Mouse (Mus musculus) heart, adult 2 months (tissue): ENCODE data around the gene Ttc37. TPM values are rescaled to one million over a fixed set of nuclear protein-coding genes. Genes with fewer than 3 reads are reported as not detected.

Experiments used
- DNase-seq, 2 experiments: peaks; one replicate each; pipeline ENCODE4 v3.0.0; 2021
- H3K27ac ChIP-seq: fragments of 200-600 bp; 2 replicates; pipeline ENCODE4 v1.8.1; 2022
- H3K27me3 ChIP-seq: fragments of 200-500 bp; 2 replicates; pipeline ENCODE4 v1.6.1; 2012; ENCODE audit warnings: mild to moderate bottlenecking, low read length, inconsistent platforms, mixed read lengths; ENCODE audit not compliant: control insufficient read depth, insufficient read depth
- H3K36me3 ChIP-seq: fragments of 200-500 bp; 2 replicates; pipeline ENCODE4 v1.6.1; 2012; ENCODE audit warnings: low read length, inconsistent platforms; ENCODE audit not compliant: control insufficient read depth, insufficient read depth
- H3K4me1 ChIP-seq: fragments of 200-500 bp; 2 replicates; pipeline ENCODE4 v1.6.1; 2011; ENCODE audit warnings: low read length; ENCODE audit not compliant: control insufficient read depth, insufficient read depth
- H3K4me3 ChIP-seq: fragments of 200-600 bp; 2 replicates; pipeline ENCODE4 v1.8.1; 2022
- H3K79me2 ChIP-seq: fragments of 200-500 bp; replicated peaks from 2 replicates; pipeline ENCODE4 v1.6.1; 2012; ENCODE audit warnings: mild to moderate bottlenecking, inconsistent platforms, low read length, moderate library complexity, mixed read lengths; ENCODE audit not compliant: control insufficient read depth, insufficient read depth
- H3K9ac ChIP-seq: fragments of 200-500 bp; 2 replicates; pipeline ENCODE4 v1.6.1; 2012; ENCODE audit warnings: low read depth, mild to moderate bottlenecking, control low read depth, inconsistent platforms, low read length, mixed read lengths
- CTCF ChIP-seq: fragments of 200-600 bp; IDR thresholded peaks from 2 replicates; pipeline ENCODE4 v1.8.1; 2022; ENCODE audit warnings: antibody characterized with exemption, mild to moderate bottlenecking, moderate library complexity
- EP300 ChIP-seq: fragments of 200-500 bp; IDR thresholded peaks from 2 replicates; pipeline ENCODE4 v1.6.1; 2011; ENCODE audit warnings: low read depth, low read length, control low read depth; ENCODE audit not compliant: insufficient read depth
- POLR2A ChIP-seq: fragments of 200-500 bp; IDR thresholded peaks from 2 replicates; pipeline ENCODE4 v1.6.1; 2011; ENCODE audit warnings: mild to moderate bottlenecking, low read depth, low read length, control low read depth; ENCODE audit not compliant: insufficient read depth
- WGBS: fragments of 180-500 bp; shearing (Covaris S2); methylation state at CpG from one replicate; pipeline ENCODE4 v1.1.7; 2018; 5-methylcytosine and 5-hydroxymethylcytosine counted together
- intact Hi-C: fragments of 180-260 bp; cut with DNase I; formaldehyde crosslinking; loops from one replicate; pipeline ENCODE4 v1.15.1; 2025
- polyA plus RNA-seq: library from polyadenylated mRNA; depleted of rRNA; stranded (reverse); fragments of >200 nt; gene quantifications from 2 replicates; pipeline ENCODE4 v1.2.3, GENCODE M21; 2012
- total RNA-seq, 2 experiments: library from RNA; stranded (reverse); gene quantifications; 2 replicates each; pipeline ENCODE4 v1.2.3; 2021

Gene Ttc37
- total and polyA plus RNA-seq, 3 experiments, result 5.0 to 11.1 (median 10.3) TPM

DNA sequence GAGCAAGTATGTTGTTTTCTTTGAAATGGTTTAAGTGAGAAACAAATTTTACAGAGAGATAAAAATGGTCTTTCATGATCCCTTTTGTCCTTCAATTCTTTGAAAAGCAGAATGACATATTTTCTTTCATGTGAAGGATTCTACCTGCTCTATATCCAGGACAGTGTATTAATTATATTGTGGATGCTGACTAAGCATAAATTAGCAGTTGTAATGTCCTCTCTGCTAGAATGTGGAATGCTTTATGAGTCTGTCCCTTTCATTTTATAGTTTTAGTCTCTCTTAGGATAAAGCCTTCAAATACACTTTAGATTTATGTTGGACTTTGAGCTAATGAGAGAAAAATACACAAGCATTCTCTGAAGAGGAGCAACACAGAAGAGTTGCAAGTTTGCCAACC, 75.8 kb downstream of the Ttc37 start:
- intact Hi-C loops, result no loop called here

GRCm38 (mm10) chr13:76178700-76179099, 80.2 kb downstream of the Ttc37 start:
- Histone ChIP-seq H3K36me3 (no peaks in the 10 kb centered on the region; the same call in none of the 2 replicates), H3K4me1 (no peaks in the 10 kb centered on the region), H3K4me3 (no peak overlapping the region), H3K79me2 (no peaks in the 10 kb centered on the region), H3K27me3 (no peaks in the 10 kb centered on the region), H3K27ac (no peak overlapping the region), H3K9ac (no peak overlapping the region)
- WGBS, result 94% methylated on average over 5 of the region's 5 CpGs
- DNase-seq, result no peak
- TF ChIP-seq POLR2A (no peak), EP300 (no peak), CTCF (no peak)
- intact Hi-C loops, result no loop called here

More for the DNA sequence above, 75.8 kb downstream of the Ttc37 start:
- Histone ChIP-seq H3K27ac (no peak overlapping the region), H3K4me3 (no peak overlapping the region), H3K79me2 (no peaks in the 10 kb centered on the region), H3K9ac (no peak overlapping the region), H3K36me3 (no peaks in the 10 kb centered on the region; the same call in 1 of the 2 replicates), H3K4me1 (no peaks in the 10 kb centered on the region), H3K27me3 (no peaks in the 10 kb centered on the region)
- no peak for TF ChIP-seq POLR2A
- no peak for TF ChIP-seq CTCF
- no peak for TF ChIP-seq EP300
- no peak for DNase-seq

- WGBS, result 96% methylated on average over 5 of the region's 5 CpGs
- Histone ChIP-seq H3K27ac (no peak overlapping the region), H3K36me3 (no peaks in the 10 kb centered on the region), H3K9ac (no peak overlapping the region), H3K4me3 (no peak overlapping the region), H3K27me3 (no peaks in the 10 kb centered on the region), H3K4me1 (no peaks in the 10 kb centered on the region), H3K79me2 (no peaks in the 10 kb centered on the region)
- TF ChIP-seq CTCF, result no peak
- TF ChIP-seq POLR2A, result no peak
- no peak for TF ChIP-seq EP300
- no peak for DNase-seq
- intact Hi-C loops, result no loop called here
Observed at GRCm38 (mm10) chr13:76187651-76188050, 89.1 kb downstream of the Ttc37 start.

GRCm38 (mm10) chr13:76189190-76189589, 90.7 kb downstream of the Ttc37 start:
- TF ChIP-seq EP300 (no peak), CTCF (no peak), POLR2A (no peak)
- intact Hi-C loops, result no loop called here
- H3K4me1 ChIP-seq, result no peaks in the 10 kb centered on the region
- no peaks in the 10 kb centered on the region for H3K27me3 ChIP-seq
- no peak overlapping the region for H3K9ac ChIP-seq
- no peak overlapping the region for H3K4me3 ChIP-seq
- H3K36me3 ChIP-seq, result no peaks in the 10 kb centered on the region
- no peak for DNase-seq
- no peaks in the 10 kb centered on the region for H3K79me2 ChIP-seq
- 94% methylated on average over 3 of the region's 3 CpGs for WGBS
- no peak overlapping the region for H3K27ac ChIP-seq

GRCm38 (mm10) chr13:76190273-76190672, 91.7 kb downstream of the Ttc37 start:
- Histone ChIP-seq H3K9ac (no peak overlapping the region), H3K79me2 (no peaks in the 10 kb centered on the region), H3K4me3 (no peak overlapping the region), H3K36me3 (no peaks in the 10 kb centered on the region), H3K27me3 (no peaks in the 10 kb centered on the region), H3K27ac (no peak overlapping the region), H3K4me1 (no peaks in the 10 kb centered on the region)
- WGBS, result 76% methylated on average over 3 of the region's 3 CpGs
- no peak for DNase-seq
- TF ChIP-seq EP300 (no peak), POLR2A (no peak), CTCF (no peak)
- intact Hi-C loops, result no loop called here

GRCm38 (mm10) chr13:76194937-76195336, 96.4 kb downstream of the Ttc37 start:
- Histone ChIP-seq H3K79me2 (no peaks in the 10 kb centered on the region), H3K9ac (no peak overlapping the region), H3K4me3 (no peak overlapping the region), H3K4me1 (no peaks in the 10 kb centered on the region), H3K27ac (no peak overlapping the region), H3K27me3 (no peaks in the 10 kb centered on the region), H3K36me3 (no peaks in the 10 kb centered on the region)
- TF ChIP-seq EP300, result no peak
- no peak for TF ChIP-seq POLR2A
- TF ChIP-seq CTCF, result no peak
- DNase-seq, result no peak
- intact Hi-C loops, result no loop called here
